Mouse (Mus musculus) liver, embryonic 12.5 days (tissue): ENCODE results near the gene Osbpl10. TPM values are rescaled to one million over a fixed set of nuclear protein-coding genes. Genes with fewer than 3 reads are reported as not detected.
"Not testable (repeated sequence)": the region's sequence is repeated elsewhere in the genome, so short reads cannot be mapped to it uniquely, and the experiment has no call there.

ENCODE experiments used
- ATAC-seq: fragments of 200-750 bp; cut with Nextera tagmentation; 2 replicates; pipeline ENCODE4 v1.8.0; 2017; ENCODE audit warnings: moderate number of reproducible peaks, mild to moderate bottlenecking, moderate library complexity
- H3K27ac ChIP-seq: fragments of 300-500 bp; sonication (generic); 2 replicates; pipeline ENCODE4 v1.5.1; 2016; ENCODE audit warnings: mild to moderate bottlenecking
- H3K27me3 ChIP-seq: fragments of 300-500 bp; sonication (generic); replicated peaks from 2 replicates; pipeline ENCODE4 v1.6.1; 2016; ENCODE audit warnings: mild to moderate bottlenecking, moderate library complexity
- H3K36me3 ChIP-seq: fragments of 300-500 bp; sonication (generic); 2 replicates; pipeline ENCODE4 v1.6.1; 2016; ENCODE audit warnings: mild to moderate bottlenecking, moderate library complexity
- H3K4me1 ChIP-seq: fragments of 300-500 bp; sonication (generic); 2 replicates; pipeline ENCODE4 v1.6.1; 2016
- H3K4me2 ChIP-seq: fragments of 300-500 bp; sonication (generic); 2 replicates; pipeline ENCODE4 v1.6.1; 2016; ENCODE audit warnings: mild to moderate bottlenecking, moderate library complexity
- H3K4me3 ChIP-seq: fragments of 300-500 bp; sonication (generic); 2 replicates; pipeline ENCODE4 v1.5.1; 2016; ENCODE audit warnings: mild to moderate bottlenecking, moderate library complexity
- H3K9ac ChIP-seq: fragments of 300-500 bp; sonication (generic); 2 replicates; pipeline ENCODE4 v1.6.1; 2016; ENCODE audit warnings: mild to moderate bottlenecking, moderate library complexity
- H3K9me3 ChIP-seq: fragments of 300-500 bp; sonication (generic); replicated peaks from 2 replicates; pipeline ENCODE4 v1.6.1; 2016; ENCODE audit warnings: mild to moderate bottlenecking, moderate library complexity
- WGBS: fragments of 180-500 bp; shearing (Covaris S2); methylation state at CpG from one replicate; pipeline ENCODE4 v1.1.7; 2016; ENCODE audit not compliant: insufficient replicate concordance; 5-methylcytosine and 5-hydroxymethylcytosine counted together
- polyA plus RNA-seq: library from polyadenylated mRNA; unstranded; fragments of >200 nt; fragmentation: Nextera tagmentation; extraction: Ambion mirVana; gene quantifications from 2 replicates; pipeline ENCODE4 v1.2.1, GENCODE M21; 2016

Gene Osbpl10
- polyA plus RNA-seq, 1 experiment from 2014 or later = 0.55 TPM

DNA sequence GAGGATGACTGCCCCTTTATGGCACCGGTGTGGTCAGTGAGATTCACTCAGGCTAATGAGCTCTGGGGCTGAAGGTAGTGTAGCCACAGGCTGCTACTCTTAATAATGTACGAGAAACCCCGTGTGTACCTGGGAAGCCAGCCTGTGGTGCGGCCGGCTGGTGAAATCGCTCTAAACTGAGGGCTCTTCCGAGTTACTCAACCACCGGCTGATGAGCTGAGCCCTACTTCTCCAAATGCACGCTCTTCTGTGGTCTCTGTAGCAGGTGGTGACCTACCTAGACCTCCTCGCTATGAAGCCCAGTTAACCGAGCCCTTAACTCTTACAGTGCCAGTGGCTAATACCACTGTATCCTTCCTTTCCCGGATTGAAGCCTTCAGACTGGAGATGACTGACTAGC lies 34.0 kb downstream of the Osbpl10 start:
- H3K4me2 ChIP-seq = no peak overlapping the region
- 35% methylated on average over 12 of the region's 12 CpGs for WGBS

DNA sequence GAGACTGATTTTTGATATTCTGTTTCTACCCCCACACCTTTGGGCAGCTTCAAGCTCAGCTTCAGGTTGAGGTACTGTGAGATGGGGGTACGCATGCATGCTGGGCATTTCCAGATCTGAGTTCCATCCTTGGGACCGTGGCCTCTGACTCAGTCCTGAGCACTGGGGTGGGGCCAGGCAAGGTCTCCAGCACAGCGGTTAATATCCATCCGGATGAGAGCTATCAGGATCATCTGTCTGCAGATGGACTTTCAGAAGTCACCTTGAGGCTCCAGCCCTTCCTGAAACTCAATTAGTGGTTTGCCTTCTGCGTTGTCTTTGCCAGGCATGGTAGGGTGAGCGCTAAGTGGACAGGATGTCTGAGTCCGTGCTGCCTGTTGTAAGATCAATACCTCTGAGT lies 41.8 kb downstream of the Osbpl10 start:
- 75% methylated on average over 7 of the region's 7 CpGs for WGBS
- Histone ChIP-seq H3K4me3 (no peak overlapping the region), H3K36me3 (no peaks in the 10 kb centered on the region), H3K27me3 (no peaks in the 10 kb centered on the region), H3K9me3 (no peaks in the 10 kb centered on the region), H3K4me1 (no peaks in the 10 kb centered on the region), H3K27ac (no peak overlapping the region), H3K4me2 (no peak overlapping the region), H3K9ac (no peak overlapping the region)
- no peak for ATAC-seq

More for the DNA sequence above, 34.0 kb downstream of the Osbpl10 start:
- no peaks in the 10 kb centered on the region for H3K36me3 ChIP-seq
- peaks cover 9% of the 10 kb centered on the region for H3K9me3 ChIP-seq
- no peak overlapping the region for H3K9ac ChIP-seq
- H3K4me1 ChIP-seq = no peaks in the 10 kb centered on the region
- H3K4me3 ChIP-seq = no peak overlapping the region
- no peaks in the 10 kb centered on the region for H3K27me3 ChIP-seq
- H3K27ac ChIP-seq = no peak overlapping the region
- ATAC-seq = no peak

DNA sequence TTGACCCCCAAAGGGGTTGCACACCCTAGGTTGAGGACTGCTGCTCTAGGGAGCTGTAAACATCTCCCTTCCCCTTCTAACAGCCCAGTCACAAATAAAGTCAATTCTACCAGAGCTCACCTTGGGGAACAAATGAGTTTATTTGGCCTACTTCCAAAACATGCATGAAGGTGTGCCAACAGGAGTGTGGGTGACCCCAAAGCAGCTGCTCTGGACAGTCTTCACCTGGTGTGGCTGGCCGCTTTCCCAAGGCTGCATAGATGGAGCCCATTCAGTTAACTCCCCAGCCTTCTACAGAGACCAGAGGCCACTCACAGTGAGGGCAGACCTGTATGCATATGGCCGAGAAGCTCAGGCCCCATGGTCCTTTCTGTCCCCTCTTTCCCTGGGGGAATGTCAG lies 43.0 kb downstream of the Osbpl10 start:
- no peaks in the 10 kb centered on the region for H3K36me3 ChIP-seq
- H3K9ac ChIP-seq = no peak overlapping the region
- H3K27me3 ChIP-seq = no peaks in the 10 kb centered on the region
- H3K9me3 ChIP-seq = no peaks in the 10 kb centered on the region
- WGBS = 66% methylated on average over 2 of the region's 2 CpGs
- no peak overlapping the region for H3K27ac ChIP-seq
- no peak overlapping the region for H3K4me2 ChIP-seq
- H3K4me3 ChIP-seq = no peak overlapping the region
- ATAC-seq = no peak
- no peaks in the 10 kb centered on the region for H3K4me1 ChIP-seq

DNA sequence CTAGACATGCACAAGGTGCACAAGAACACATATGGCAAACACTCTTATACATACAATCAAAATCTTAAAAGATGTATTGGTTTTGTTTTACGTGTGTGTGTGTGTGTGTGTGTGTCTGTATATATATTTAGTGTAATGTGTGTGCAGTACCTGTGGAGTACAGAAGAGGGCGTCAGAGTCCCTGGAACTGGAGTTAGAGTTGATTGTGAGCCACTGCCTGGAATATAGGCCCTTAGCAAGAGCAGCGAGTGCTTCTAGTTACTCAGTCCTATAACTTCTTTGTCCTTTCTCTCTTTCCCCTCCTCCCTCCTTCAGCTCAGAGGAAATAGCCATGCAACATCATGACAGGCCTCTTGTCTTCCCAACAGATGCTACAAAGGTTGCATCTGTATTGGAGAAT lies 44.8 kb downstream of the Osbpl10 start:
- Histone ChIP-seq H3K27ac (no peak overlapping the region), H3K27me3 (no peaks in the 10 kb centered on the region), H3K9me3 (no peaks in the 10 kb centered on the region), H3K4me1 (no peaks in the 10 kb centered on the region), H3K36me3 (no peaks in the 10 kb centered on the region), H3K4me2 (no peak overlapping the region), H3K4me3 (no peak overlapping the region), H3K9ac (no peak overlapping the region)
- WGBS = 57% methylated on average over 3 of the region's 3 CpGs
- ATAC-seq = no peak

DNA sequence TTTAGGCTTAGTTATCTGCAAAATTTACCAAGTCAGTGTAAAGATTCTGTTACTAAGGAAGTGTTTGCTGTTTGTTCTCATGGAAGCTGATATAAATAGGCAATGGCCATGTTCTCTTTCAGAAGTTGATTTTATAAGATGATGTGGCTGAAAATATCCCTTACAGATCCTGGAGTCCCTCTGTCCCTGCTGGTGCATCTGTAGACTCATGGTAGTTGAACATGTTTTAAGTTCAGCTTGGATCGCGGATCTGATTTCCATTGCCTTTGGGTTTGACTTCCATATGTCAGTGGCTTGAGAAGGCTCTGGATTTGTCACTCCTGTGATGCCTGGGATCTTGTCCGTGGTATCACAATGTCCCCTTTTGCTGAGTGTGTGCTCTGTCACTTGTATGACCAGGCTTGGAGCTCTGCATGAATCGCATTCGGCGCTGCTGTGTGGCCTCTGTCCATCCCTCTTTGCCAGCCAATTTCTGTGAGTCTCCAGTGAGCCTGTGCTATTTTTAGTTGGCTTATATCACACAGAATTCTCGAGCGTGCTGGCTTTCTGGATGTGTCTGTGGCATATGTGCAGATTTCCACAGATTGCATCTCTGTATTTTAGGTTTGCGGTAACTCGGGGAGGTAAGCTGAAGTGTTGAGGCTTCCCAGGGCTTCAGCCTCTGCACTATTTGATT lies 45.5 kb downstream of the Osbpl10 start:
- H3K27ac ChIP-seq = no peak overlapping the region
- no peak overlapping the region for H3K4me3 ChIP-seq
- H3K27me3 ChIP-seq = no peaks in the 10 kb centered on the region
- 75% methylated on average over 10 of the region's 10 CpGs for WGBS
- no peak for ATAC-seq
- H3K36me3 ChIP-seq = no peaks in the 10 kb centered on the region
- H3K9me3 ChIP-seq = no peaks in the 10 kb centered on the region
- H3K9ac ChIP-seq = no peak overlapping the region
- H3K4me2 ChIP-seq = no peak overlapping the region
- no peaks in the 10 kb centered on the region for H3K4me1 ChIP-seq

DNA sequence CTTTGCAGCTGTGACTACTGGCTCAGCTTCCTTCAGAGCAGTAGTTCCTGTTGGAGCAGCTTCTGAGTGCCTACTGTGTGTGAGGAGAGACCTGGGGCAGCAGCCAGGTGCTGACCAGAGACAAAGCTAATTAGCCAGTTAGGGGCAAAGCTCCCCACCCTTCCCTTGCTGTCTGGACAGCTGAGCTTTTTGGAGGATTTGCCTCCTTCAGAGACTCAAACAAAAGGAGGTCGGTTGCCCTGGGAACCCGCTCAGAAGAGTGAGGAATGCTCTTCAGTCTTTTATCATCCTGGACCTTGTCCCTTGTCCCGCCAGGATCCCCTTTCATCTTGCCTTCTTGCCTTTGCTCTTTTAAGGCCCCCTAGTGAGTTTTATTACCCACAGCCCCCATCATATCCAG lies 50.9 kb downstream of the Osbpl10 start:
- Histone ChIP-seq H3K9me3 (no peaks in the 10 kb centered on the region), H3K36me3 (no peaks in the 10 kb centered on the region), H3K4me2 (no peak overlapping the region), H3K27me3 (no peaks in the 10 kb centered on the region), H3K4me3 (no peak overlapping the region), H3K27ac (no peak overlapping the region), H3K4me1 (no peaks in the 10 kb centered on the region), H3K9ac (no peak overlapping the region)
- 28% methylated on average over 3 of the region's 3 CpGs for WGBS
- no peak for ATAC-seq

DNA sequence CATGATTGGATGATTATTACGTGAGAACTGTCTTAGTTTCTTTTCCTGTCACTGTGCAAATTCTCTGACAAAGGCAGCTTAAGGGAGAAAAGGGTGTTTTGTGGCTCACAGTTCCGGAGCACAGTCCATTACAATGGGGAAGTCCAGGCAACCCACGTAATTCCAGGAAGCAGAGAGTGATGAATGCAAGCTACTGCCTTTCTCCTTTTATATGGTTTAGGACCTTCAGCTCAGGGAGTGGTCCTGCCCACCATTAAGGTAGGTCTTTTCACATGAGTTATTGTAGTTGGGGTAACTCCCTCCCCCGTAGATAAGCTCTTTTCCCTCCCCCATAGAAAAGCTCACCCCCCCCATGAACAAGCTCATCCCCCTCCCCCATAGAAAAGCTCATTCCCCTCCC lies 52.2 kb downstream of the Osbpl10 start:
- no peaks in the 10 kb centered on the region for H3K9me3 ChIP-seq

DNA sequence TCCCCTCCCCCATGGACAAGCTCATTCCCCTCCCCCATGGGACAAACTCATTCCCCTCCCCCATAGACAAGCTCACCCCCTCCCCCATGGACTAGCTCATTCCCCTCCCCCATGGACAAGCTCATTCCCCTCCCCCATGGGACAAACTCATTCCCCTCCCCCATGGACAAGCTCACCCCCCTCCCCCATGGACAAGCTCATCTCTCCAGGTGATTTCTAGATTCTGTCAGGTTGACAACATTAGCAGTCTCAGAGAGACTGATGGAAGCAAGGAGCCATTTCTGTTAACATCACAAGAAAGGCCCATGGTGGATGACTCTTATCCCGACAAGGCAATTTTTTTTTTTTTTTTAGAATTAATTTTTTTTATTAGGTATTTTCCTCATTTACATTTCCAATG lies 52.7 kb downstream of the Osbpl10 start:
- H3K9me3 ChIP-seq, ATAC-seq, H3K27ac ChIP-seq, H3K4me3 ChIP-seq, H3K36me3 ChIP-seq, H3K4me1 ChIP-seq, H3K4me2 ChIP-seq, H3K27me3 ChIP-seq, H3K9ac ChIP-seq: not testable (repeated sequence)
- WGBS = 65% methylated on average over 1 of the region's 1 CpGs

More for the DNA sequence above, 52.2 kb downstream of the Osbpl10 start:
- H3K4me1 ChIP-seq = no peaks in the 10 kb centered on the region
- H3K4me2 ChIP-seq = no peak overlapping the region
- H3K4me3 ChIP-seq = no peak overlapping the region
- no peak for ATAC-seq
- no peaks in the 10 kb centered on the region for H3K27me3 ChIP-seq
- H3K36me3 ChIP-seq = no peaks in the 10 kb centered on the region
- WGBS = 48% methylated on average over 4 of the region's 4 CpGs
- H3K27ac ChIP-seq = no peak overlapping the region
- H3K9ac ChIP-seq = no peak overlapping the region

DNA sequence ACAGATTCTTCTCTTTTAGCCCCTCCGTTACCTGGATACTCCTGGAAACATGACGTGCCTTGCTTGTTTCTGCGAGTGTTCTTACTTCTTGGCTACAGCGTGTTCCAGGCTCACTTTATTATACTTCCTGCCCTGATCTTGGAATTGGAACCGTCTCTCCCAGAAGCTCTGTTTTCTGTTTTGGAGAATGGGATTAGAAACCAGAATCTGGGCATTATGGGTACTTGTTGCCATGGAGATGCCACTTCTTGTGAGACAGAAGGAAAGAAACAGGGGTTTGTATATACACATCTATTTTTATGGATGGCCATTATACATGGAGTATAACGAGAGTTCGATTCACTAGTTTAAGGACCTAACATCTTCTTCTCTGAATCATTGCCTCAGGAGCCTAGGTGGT lies 54.4 kb downstream of the Osbpl10 start:
- no peak for ATAC-seq

DNA sequence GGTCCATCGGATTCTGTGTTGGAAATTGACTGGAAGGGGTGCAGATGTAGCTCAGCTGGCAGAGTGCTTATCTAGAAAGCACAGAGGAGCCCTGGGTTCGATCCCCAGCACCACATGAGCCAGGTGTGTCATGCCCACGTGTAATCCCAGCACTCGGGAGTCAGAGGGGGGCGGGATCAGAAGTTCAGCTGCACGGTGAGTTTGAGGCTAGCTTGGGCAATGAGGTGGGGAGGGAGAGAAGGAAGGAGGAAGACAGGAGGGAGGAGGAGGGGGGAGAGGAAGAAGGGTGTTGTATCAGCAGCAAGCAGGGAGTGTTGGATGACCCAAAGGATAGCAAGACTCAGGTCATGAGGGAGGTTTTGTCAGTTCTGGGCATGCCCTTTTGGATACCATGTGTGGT lies 55.9 kb downstream of the Osbpl10 start:
- Histone ChIP-seq H3K4me1 (no peaks in the 10 kb centered on the region), H3K27me3 (no peaks in the 10 kb centered on the region), H3K36me3 (no peaks in the 10 kb centered on the region), H3K4me3 (no peak overlapping the region), H3K4me2 (no peak overlapping the region), H3K9ac (no peak overlapping the region), H3K9me3 (no peaks in the 10 kb centered on the region), H3K27ac (no peak overlapping the region)
- no peak for ATAC-seq
- WGBS = 55% methylated on average over 6 of the region's 6 CpGs

More for the DNA sequence above, 54.4 kb downstream of the Osbpl10 start:
- Histone ChIP-seq H3K9me3 (no peaks in the 10 kb centered on the region), H3K9ac (no peak overlapping the region), H3K4me1 (no peaks in the 10 kb centered on the region), H3K27ac (no peak overlapping the region), H3K4me3 (no peak overlapping the region), H3K4me2 (no peak overlapping the region), H3K27me3 (no peaks in the 10 kb centered on the region), H3K36me3 (no peaks in the 10 kb centered on the region)
- WGBS = 77% methylated on average over 7 of the region's 7 CpGs

DNA sequence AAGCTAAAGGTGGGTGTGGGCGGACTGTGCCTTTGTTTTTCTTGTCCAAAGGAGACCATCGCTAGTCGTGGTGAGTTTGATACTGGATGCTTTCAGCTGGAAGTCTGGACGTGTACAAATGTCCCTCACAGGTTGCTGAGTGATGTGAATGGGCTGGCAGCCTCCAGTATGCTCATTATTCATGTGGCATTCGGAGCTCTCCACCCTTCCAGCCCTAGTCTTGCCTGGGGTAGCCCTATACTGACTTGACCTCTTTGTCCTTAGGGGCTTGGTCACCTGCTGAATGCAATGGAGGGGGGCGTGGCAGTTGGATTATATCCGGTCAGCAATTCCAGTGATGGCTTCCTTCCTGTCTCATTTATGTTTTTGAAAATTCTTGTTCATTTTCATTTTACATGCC lies 56.4 kb downstream of the Osbpl10 start:
- H3K27ac ChIP-seq = no peak overlapping the region
- ATAC-seq = no peak
- no peak overlapping the region for H3K4me2 ChIP-seq
- H3K9ac ChIP-seq = no peak overlapping the region
- 64% methylated on average over 7 of the region's 7 CpGs for WGBS
- H3K4me3 ChIP-seq = no peak overlapping the region
- no peaks in the 10 kb centered on the region for H3K36me3 ChIP-seq
- H3K9me3 ChIP-seq = no peaks in the 10 kb centered on the region
- H3K4me1 ChIP-seq = no peaks in the 10 kb centered on the region
- H3K27me3 ChIP-seq = no peaks in the 10 kb centered on the region

DNA sequence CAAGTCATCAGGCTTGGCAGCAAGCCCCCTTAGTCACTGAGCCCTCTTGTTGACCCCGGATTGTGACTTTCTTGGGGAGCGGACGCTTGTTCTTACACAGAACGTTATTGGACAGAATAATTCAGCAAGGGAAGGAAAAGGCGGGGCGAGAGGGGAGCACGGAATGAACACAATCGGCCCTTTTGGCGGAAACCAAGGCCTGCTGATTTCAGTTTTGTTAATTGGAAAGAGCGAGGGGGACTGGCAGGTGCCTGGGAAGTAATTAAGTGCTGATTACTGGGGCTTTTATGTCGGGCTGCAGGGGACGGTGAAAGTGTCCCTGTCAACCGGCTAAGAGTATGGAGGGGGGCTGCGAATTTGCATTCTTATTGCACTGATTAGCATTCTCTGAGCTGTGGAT lies 59.8 kb downstream of the Osbpl10 start:
- no peak for ATAC-seq
- no peak overlapping the region for H3K4me2 ChIP-seq
- no peak overlapping the region for H3K4me3 ChIP-seq
- H3K36me3 ChIP-seq = no peaks in the 10 kb centered on the region
- no peaks in the 10 kb centered on the region for H3K9me3 ChIP-seq
- H3K4me1 ChIP-seq = no peaks in the 10 kb centered on the region
- no peaks in the 10 kb centered on the region for H3K27me3 ChIP-seq
- no peak overlapping the region for H3K27ac ChIP-seq
- no peak overlapping the region for H3K9ac ChIP-seq
- 49% methylated on average over 14 of the region's 14 CpGs for WGBS

DNA sequence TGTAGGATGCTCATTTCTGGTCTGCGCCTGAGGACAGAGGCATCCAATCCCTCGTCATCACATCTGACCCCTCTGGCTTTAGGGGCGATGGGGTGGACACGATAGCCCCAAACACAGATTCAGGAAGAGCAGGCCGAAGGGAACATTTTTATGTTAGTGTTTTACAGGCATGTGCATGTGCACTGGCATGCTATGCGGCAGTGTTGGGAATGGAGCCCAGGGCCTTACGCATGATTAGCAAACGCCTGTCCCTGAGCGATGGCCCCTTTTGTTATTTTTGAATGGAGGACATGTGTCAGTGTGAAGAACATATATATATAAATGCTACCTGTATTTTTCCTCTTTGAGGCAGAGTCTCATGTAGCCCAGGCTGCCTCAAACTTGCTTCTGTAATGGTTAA lies 60.3 kb downstream of the Osbpl10 start:
- H3K4me3 ChIP-seq = no peak overlapping the region
- no peak overlapping the region for H3K9ac ChIP-seq
- no peaks in the 10 kb centered on the region for H3K36me3 ChIP-seq
- no peaks in the 10 kb centered on the region for H3K27me3 ChIP-seq
- H3K4me2 ChIP-seq = no peak overlapping the region
- 80% methylated on average over 9 of the region's 9 CpGs for WGBS
- no peaks in the 10 kb centered on the region for H3K4me1 ChIP-seq
- H3K27ac ChIP-seq = no peak overlapping the region
- ATAC-seq = no peak
- no peaks in the 10 kb centered on the region for H3K9me3 ChIP-seq
